ENCODE assay signal across 8 mouse cellular contexts in genomic region chr5:143974931-143975630, GRCm38 (mm10). TPM values are rescaled to one million over a fixed set of nuclear protein-coding genes. Genes with fewer than 3 reads are reported as not detected.
DNase-seq lines count a peak whose midpoint lies in the region; ATAC-seq and TF ChIP-seq lines count a peak whose summit lies in the region.

No protein-coding gene starts in this region.

- peak; percentile 89 for DNase-seq in brain, adult 2 months (ENCODE audit: low read depth, low spot score)
- DNase-seq in natural killer cell, adult 2 months (ENCODE audit: low spot score in 2 of 2), result peak; percentile 35 to 53
- DNase-seq in telencephalon, adult 2 months (ENCODE audit: low read depth, low spot score), result peak; percentile 39

- no peak overlapping the region for H3K27ac ChIP-seq in heart, embryonic 12.5 days (ENCODE audit: poor library complexity, severe bottlenecking)
- H3K27ac ChIP-seq in kidney, embryonic 14.5 days (ENCODE audit: low read depth, low read length), result no peak overlapping the region
- peak overlapping the region; percentile 83 for H3K27ac ChIP-seq in liver, embryonic 12.5 days

- H3K4me3 ChIP-seq in E14TG2a.4 (replicated peaks; ENCODE audit: low read length), result no peak overlapping the region
- peak overlapping the region; percentile 31 for H3K4me3 ChIP-seq in erythroblast, embryonic 14.5 days (replicated peaks)
- no peak overlapping the region for H3K4me3 ChIP-seq in heart, embryonic 12.5 days
- H3K4me3 ChIP-seq in kidney, embryonic 14.5 days (ENCODE audit: low read length), result no peak overlapping the region
- H3K4me3 ChIP-seq in liver, embryonic 12.5 days, result no peak overlapping the region

- no peaks in the 10 kb centered on the region for H3K27me3 ChIP-seq in E14TG2a.4 (ENCODE audit: insufficient read depth, low read length)
- no peaks in the 10 kb centered on the region for H3K27me3 ChIP-seq in erythroblast, embryonic 14.5 days (ENCODE audit: control insufficient read depth)
- no peaks in the 10 kb centered on the region for H3K27me3 ChIP-seq in heart, embryonic 12.5 days (replicated peaks)
- no peaks in the 10 kb centered on the region for H3K27me3 ChIP-seq in kidney, embryonic 14.5 days (ENCODE audit: control insufficient read depth, insufficient read depth, low read length)
- H3K27me3 ChIP-seq in liver, embryonic 12.5 days (replicated peaks), result no peaks in the 10 kb centered on the region

- TF ChIP-seq CTCF in E14TG2a.4 (conservative IDR thresholded peaks at IDR 0.05; ENCODE audit: low read length), result peak; percentile 87

- no peaks in the 10 kb centered on the region for H3K9me3 ChIP-seq in E14TG2a.4 (ENCODE audit: low read length)
- H3K9me3 ChIP-seq in erythroblast, embryonic 14.5 days (ENCODE audit: control insufficient read depth, low read length), result peaks cover 3% of the 10 kb centered on the region
- no peaks in the 10 kb centered on the region for H3K9me3 ChIP-seq in heart, embryonic 12.5 days (replicated peaks)
- no peaks in the 10 kb centered on the region for H3K9me3 ChIP-seq in kidney, embryonic 14.5 days (ENCODE audit: control insufficient read depth, low read length)
- no peaks in the 10 kb centered on the region for H3K9me3 ChIP-seq in liver, embryonic 12.5 days (replicated peaks)

- no peak overlapping the region for H3K9ac ChIP-seq in heart, embryonic 12.5 days
- H3K9ac ChIP-seq in kidney, embryonic 14.5 days (ENCODE audit: low read depth, low read length), result no peak overlapping the region
- H3K9ac ChIP-seq in liver, embryonic 12.5 days, result no peak overlapping the region

- WGBS in heart, embryonic 12.5 days, result 49% methylated on average over 4 of the region's 4 CpGs
- 44% methylated on average over 4 of the region's 4 CpGs for WGBS in kidney, embryonic 14.5 days
- 45% methylated on average over 4 of the region's 4 CpGs for WGBS in liver, embryonic 12.5 days (ENCODE audit: insufficient replicate concordance)

- peaks cover 15% of the 10 kb centered on the region for H3K4me1 ChIP-seq in E14TG2a.4 (replicated peaks; ENCODE audit: low read depth, low read length)
- H3K4me1 ChIP-seq in erythroblast, embryonic 14.5 days (ENCODE audit: control insufficient read depth), result peaks cover 73% of the 10 kb centered on the region
- 0 out of 2 replicates have a peak, but pooled peaks cover 4% of the 10 kb centered on the region for H3K4me1 ChIP-seq in heart, embryonic 12.5 days (replicated peaks)
- no peaks in the 10 kb centered on the region for H3K4me1 ChIP-seq in kidney, embryonic 14.5 days (ENCODE audit: control insufficient read depth, insufficient read depth, low read length)
- H3K4me1 ChIP-seq in liver, embryonic 12.5 days, result peaks cover 59% of the 10 kb centered on the region

- ATAC-seq in heart, embryonic 12.5 days (ENCODE audit: insufficient number of reproducible peaks, low FRiP score), result peak; percentile 69
- ATAC-seq in kidney, embryonic 14.5 days (ENCODE audit: low FRiP score, low TSS enrichment), result peak; percentile 84
- peak; percentile 82 for ATAC-seq in liver, embryonic 12.5 days

- H3K36me3 ChIP-seq in E14TG2a.4 (ENCODE audit: insufficient read depth, low read length), result no peaks in the 10 kb centered on the region
- H3K36me3 ChIP-seq in erythroblast, embryonic 14.5 days (ENCODE audit: control insufficient read depth), result no peaks in the 10 kb centered on the region; the same call in 1 of the 2 replicates
- H3K36me3 ChIP-seq in heart, embryonic 12.5 days, result no peaks in the 10 kb centered on the region
- H3K36me3 ChIP-seq in kidney, embryonic 14.5 days (ENCODE audit: control insufficient read depth, insufficient read depth, low read length), result no peaks in the 10 kb centered on the region
- no peaks in the 10 kb centered on the region for H3K36me3 ChIP-seq in liver, embryonic 12.5 days

- no peak overlapping the region for H3K4me2 ChIP-seq in heart, embryonic 12.5 days
- no peak overlapping the region for H3K4me2 ChIP-seq in kidney, embryonic 14.5 days (replicated peaks; ENCODE audit: low read depth, low read length)
- peak overlapping the region; percentile 34; the same call in 1 of the 2 replicates for H3K4me2 ChIP-seq in liver, embryonic 12.5 days

RNA-seq across cellular contexts. Expression of gene Ccz1, which starts 39.6 kb away (rescaled TPM):
- polyA plus RNA-seq in erythroblast, embryonic 14.5 days (2012), result 4.1 and 5.2 TPM in 2 replicates
- polyA plus RNA-seq in heart, embryonic 12.5 days (2016; fragmentation: Nextera tagmentation; extraction: Ambion mirVana), result 59.1 and 59.3 TPM in 2 replicates
- polyA plus RNA-seq in kidney, embryonic 14.5 days (2014; fragmentation: Nextera tagmentation; extraction: Ambion mirVana), result 85.2 and 97.1 TPM in 2 replicates
- polyA plus RNA-seq in liver, embryonic 12.5 days (2016; fragmentation: Nextera tagmentation; extraction: Ambion mirVana), result 58.9 and 62.1 TPM in 2 replicates

RNA-seq across cellular contexts. Expression of gene Rsph10b, which starts 42.2 kb away (rescaled TPM):
- 0.05 TPM in 2 replicates for polyA plus RNA-seq in erythroblast, embryonic 14.5 days (2012)
- polyA plus RNA-seq in heart, embryonic 12.5 days (2016; fragmentation: Nextera tagmentation; extraction: Ambion mirVana), result 1.0 and 1.3 TPM in 2 replicates
- 0.54 and 0.68 TPM in 2 replicates for polyA plus RNA-seq in kidney, embryonic 14.5 days (2014; fragmentation: Nextera tagmentation; extraction: Ambion mirVana)
- 0.28 and 0.37 TPM in 2 replicates for polyA plus RNA-seq in liver, embryonic 12.5 days (2016; fragmentation: Nextera tagmentation; extraction: Ambion mirVana)

RNA-seq across cellular contexts. Expression of gene Gm42421, which starts 47.1 kb away (rescaled TPM):
- not detected in 2 replicates for polyA plus RNA-seq in erythroblast, embryonic 14.5 days (2012)
- polyA plus RNA-seq in heart, embryonic 12.5 days (2016; fragmentation: Nextera tagmentation; extraction: Ambion mirVana), result 0.33 and 0.55 TPM in 2 replicates
- 0.50 and 0.64 TPM in 2 replicates for polyA plus RNA-seq in kidney, embryonic 14.5 days (2014; fragmentation: Nextera tagmentation; extraction: Ambion mirVana)
- polyA plus RNA-seq in liver, embryonic 12.5 days (2016; fragmentation: Nextera tagmentation; extraction: Ambion mirVana), result 0.18 TPM in 1 of 2 replicates, not detected in the other

RNA-seq across cellular contexts. Expression of gene Ocm, which starts 51.4 kb away (rescaled TPM):
- not detected in 2 replicates for polyA plus RNA-seq in erythroblast, embryonic 14.5 days (2012)
- not detected in 2 replicates for polyA plus RNA-seq in heart, embryonic 12.5 days (2016; fragmentation: Nextera tagmentation; extraction: Ambion mirVana)
- 6.5 and 8.2 TPM in 2 replicates for polyA plus RNA-seq in kidney, embryonic 14.5 days (2014; fragmentation: Nextera tagmentation; extraction: Ambion mirVana)
- not detected in 2 replicates for polyA plus RNA-seq in liver, embryonic 12.5 days (2016; fragmentation: Nextera tagmentation; extraction: Ambion mirVana)

Comparison
In these comparisons a context has a peak if more than half of its experiments do, and no peak if none do; other contexts are left out.
1. DNase-seq: peak in every context shown above with its lines; median percentile 89 in brain, adult 2 months; 44 in natural killer cell, adult 2 months; 39 in telencephalon, adult 2 months.